Mouse (Mus musculus): ENCODE data around the gene Adam33.

DNA sequence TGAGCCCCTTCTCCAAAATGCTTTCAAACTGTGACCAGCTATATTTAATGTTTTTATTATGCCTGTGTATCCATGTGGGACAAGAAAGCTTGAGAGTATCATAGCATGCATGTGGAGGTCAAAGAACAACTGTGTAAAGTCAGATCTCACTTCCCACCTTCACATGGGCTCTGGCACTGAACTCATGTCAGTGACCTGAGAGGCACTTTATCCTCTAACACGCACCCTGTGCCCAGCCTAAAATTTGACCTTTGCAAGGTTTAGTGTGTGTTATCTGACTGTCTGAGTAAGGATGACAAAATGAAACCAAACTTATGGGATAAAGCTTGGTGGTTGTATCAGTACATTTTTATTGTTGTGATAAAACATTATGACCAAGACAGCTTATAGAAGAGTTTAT, 53.0 kb downstream of the Adam33 start:
- TF ChIP-seq CTCF (IDR thresholded peaks at IDR 0.05; ENCODE audit: low read depth, low read length) (no peak), POLR2A (IDR thresholded peaks at IDR 0.05; ENCODE audit: borderline replicate concordance, low read depth, low read length) (no peak)

Data from bone marrow macrophage, adult 2 months (primary cell).